Mouse (Mus musculus) embryonic fibroblast, embryonic 13.5 days (primary cell): ENCODE results near the gene Exoc2.

ENCODE experiments used
- CTCF ChIP-seq: IDR thresholded peaks from 2 replicates; pipeline ENCODE4 v1.5.1; 2011; ENCODE audit warnings: mild to moderate bottlenecking, control low read depth, low read length, moderate library complexity, borderline replicate concordance; ENCODE audit not compliant: insufficient read depth
- POLR2A ChIP-seq: IDR thresholded peaks from 2 replicates; pipeline ENCODE4 v1.6.1; 2011; ENCODE audit warnings: low read depth, mild to moderate bottlenecking, control low read depth, low read length, moderate library complexity

DNA sequence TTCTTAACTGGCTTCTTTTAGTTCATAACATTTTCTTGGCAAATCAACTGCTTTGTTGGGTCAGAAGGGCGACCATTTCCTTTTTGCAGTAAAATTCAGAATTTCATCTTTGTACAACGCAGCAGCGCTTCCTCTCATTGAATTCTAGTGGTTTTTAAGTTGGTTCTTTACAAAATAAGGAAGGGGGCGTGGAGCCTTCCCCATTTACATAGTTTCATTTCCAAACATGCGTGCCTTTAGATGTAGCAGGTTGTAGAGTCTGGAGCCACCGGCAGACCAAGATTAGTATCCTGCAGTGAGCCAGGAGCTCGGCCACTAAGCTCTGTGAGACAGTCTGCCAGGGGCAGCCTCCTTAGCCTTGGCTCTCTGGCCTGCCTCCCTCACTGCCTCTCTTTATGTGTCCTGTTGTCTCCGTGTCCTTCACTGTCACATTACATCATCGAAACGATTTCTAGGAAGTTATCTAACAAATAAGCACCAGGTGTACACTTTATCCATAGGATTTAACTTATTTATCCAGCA is 13.1 kb upstream of the Exoc2 start:
- TF ChIP-seq POLR2A (no peak), CTCF (no peak)
